Mouse (Mus musculus) olfactory bulb, adult 2 months (tissue): ENCODE measurements around the gene Rab4b. TPM values are rescaled to one million over a fixed set of nuclear protein-coding genes. Genes with fewer than 3 reads are reported as not detected.

Experiments used
- H3K27ac ChIP-seq: fragments of 200-500 bp; 2 replicates; pipeline ENCODE4 v1.5.1; 2012; ENCODE audit warnings: low read depth, low read length; ENCODE audit not compliant: insufficient read depth
- H3K4me1 ChIP-seq: fragments of 200-500 bp; 2 replicates; pipeline ENCODE4 v1.6.1; 2012; ENCODE audit warnings: low read length; ENCODE audit not compliant: control insufficient read depth, insufficient read depth
- H3K4me3 ChIP-seq: fragments of 200-500 bp; 2 replicates; pipeline ENCODE4 v1.5.1; 2012; ENCODE audit warnings: mild to moderate bottlenecking, low read depth, low read length, moderate library complexity; ENCODE audit not compliant: insufficient read depth
- CTCF ChIP-seq: fragments of 200-500 bp; IDR thresholded peaks from 2 replicates; pipeline ENCODE4 v1.5.1; 2012; ENCODE audit warnings: low read depth, mild to moderate bottlenecking, low read length, moderate library complexity; ENCODE audit not compliant: insufficient read depth
- POLR2A ChIP-seq: fragments of 200-500 bp; IDR thresholded peaks from 2 replicates; pipeline ENCODE4 v1.6.1; 2012; ENCODE audit warnings: mild to moderate bottlenecking, low read depth, low read length, moderate library complexity; ENCODE audit not compliant: insufficient read depth
- WGBS: fragments of 180-500 bp; shearing (Covaris S2); methylation state at CpG from one replicate; pipeline ENCODE4 v1.1.7; 2018; 5-methylcytosine and 5-hydroxymethylcytosine counted together
- polyA plus RNA-seq: library from polyadenylated mRNA; stranded (reverse); fragments of >200 nt; gene quantifications from 2 replicates; pipeline ENCODE4 v1.2.4, GENCODE M21; 2012; ENCODE audit warnings: low replicate concordance; ENCODE audit not compliant: missing spikeins, insufficient read depth, insufficient read length

Gene Rab4b
- polyA plus RNA-seq, 1 experiment: not detected

- Histone ChIP-seq H3K27ac (no peak overlapping the region), H3K4me3 (no peak overlapping the region), H3K4me1 (no peaks in the 10 kb centered on the region)
- WGBS: 90% methylated on average over 13 of the region's 13 CpGs
- TF ChIP-seq CTCF (no peak), POLR2A (no peak)
Measured at GRCm38 (mm10) chr7:27128946-27129345, 49.8 kb downstream of the Rab4b start.

GRCm38 (mm10) chr7:27128162-27128561 is 50.5 kb downstream of the Rab4b start:
- WGBS: 52% methylated on average over 3 of the region's 3 CpGs
- H3K4me1 ChIP-seq: no peaks in the 10 kb centered on the region
- no peak overlapping the region for H3K4me3 ChIP-seq
- TF ChIP-seq POLR2A (no peak), CTCF (no peak)
- no peak overlapping the region for H3K27ac ChIP-seq

GRCm38 (mm10) chr7:27124969-27125368 is 53.7 kb downstream of the Rab4b start:
- Histone ChIP-seq H3K4me1 (no peaks in the 10 kb centered on the region), H3K4me3 (no peak overlapping the region), H3K27ac (no peak overlapping the region)
- TF ChIP-seq CTCF: no peak
- TF ChIP-seq POLR2A: no peak
- WGBS: 90% methylated on average over 4 of the region's 4 CpGs

- WGBS: 79% methylated on average over 5 of the region's 5 CpGs
- TF ChIP-seq CTCF (no peak), POLR2A (no peak)
- no peak overlapping the region for H3K4me3 ChIP-seq
- H3K27ac ChIP-seq: no peak overlapping the region
- H3K4me1 ChIP-seq: no peaks in the 10 kb centered on the region
Measured at GRCm38 (mm10) chr7:27124305-27124832, 54.3 kb downstream of the Rab4b start.

GRCm38 (mm10) chr7:27119676-27120075 is 59.0 kb downstream of the Rab4b start, which contains the start of gene Cyp2f2:
Gene Cyp2f2, plus strand, starts transcription at chr7:27119909.
- Histone ChIP-seq H3K4me1 (no peaks in the 10 kb centered on the region), H3K27ac (no peak within 1 kb of the TSS), H3K4me3 (no peak within 1 kb of the TSS)
- no peak for TF ChIP-seq POLR2A
- TF ChIP-seq CTCF: no peak

Other genes starting within 250 kb of the Rab4b start
- gene Cyp2a22, start 239.5 kb downstream of the Rab4b start, polyA plus RNA-seq: not detected in 2 replicates
- not detected in 2 replicates for gene Cyp2a12, start 149.8 kb downstream of the Rab4b start, polyA plus RNA-seq
- gene Cyp2f2, start 59.0 kb downstream of the Rab4b start, polyA plus RNA-seq: not detected in 2 replicates
- not detected in 2 replicates for gene Cyp2t4, start 25.2 kb downstream of the Rab4b start, polyA plus RNA-seq
- not detected in 2 replicates for gene Egln2, start 12.1 kb downstream of the Rab4b start, polyA plus RNA-seq
- gene Gm21983, start 2.2 kb upstream of the Rab4b start, polyA plus RNA-seq: not detected in 2 replicates
- not detected in 2 replicates for gene Mia, start 2.3 kb upstream of the Rab4b start, polyA plus RNA-seq
- not detected in 2 replicates for gene BC024978, start 16.9 kb upstream of the Rab4b start, polyA plus RNA-seq
- gene Snrpa, start 17.4 kb upstream of the Rab4b start, polyA plus RNA-seq: not detected in 2 replicates
- gene Itpkc, start 49.8 kb upstream of the Rab4b start, polyA plus RNA-seq: not detected in 2 replicates
- not detected in 2 replicates for gene Coq8b, start 54.1 kb upstream of the Rab4b start, polyA plus RNA-seq
- gene Numbl, start 79.5 kb upstream of the Rab4b start, polyA plus RNA-seq: not detected in 2 replicates
- not detected in 2 replicates for gene Ltbp4, start 158.8 kb upstream of the Rab4b start, polyA plus RNA-seq
- not detected in 2 replicates for gene Shkbp1, start 177.1 kb upstream of the Rab4b start, polyA plus RNA-seq
- not detected in 2 replicates for gene Gm20479, start 178.5 kb upstream of the Rab4b start, polyA plus RNA-seq